Mouse (Mus musculus) hindbrain, embryonic 12.5 days (tissue): ENCODE data around the gene Vac14. TPM values are rescaled to one million over a fixed set of nuclear protein-coding genes. Genes with fewer than 3 reads are reported as not detected.

Source experiments
- ATAC-seq: fragments of 200-750 bp; cut with Nextera tagmentation; 2 replicates; pipeline ENCODE4 v1.8.0; 2017; ENCODE audit warnings: moderate TSS enrichment; ENCODE audit not compliant: low FRiP score
- H3K27ac ChIP-seq: fragments of 300-500 bp; sonication (generic); 2 replicates; pipeline ENCODE4 v1.5.1; 2016; ENCODE audit warnings: mild to moderate bottlenecking
- H3K27me3 ChIP-seq: fragments of 300-500 bp; sonication (generic); 2 replicates; pipeline ENCODE4 v1.6.1; 2016; ENCODE audit warnings: mild to moderate bottlenecking
- H3K36me3 ChIP-seq: fragments of 300-500 bp; sonication (generic); 2 replicates; pipeline ENCODE4 v1.6.1; 2016; ENCODE audit warnings: mild to moderate bottlenecking
- H3K4me1 ChIP-seq: fragments of 300-500 bp; sonication (generic); 2 replicates; pipeline ENCODE4 v1.6.1; 2016
- H3K4me2 ChIP-seq: fragments of 300-500 bp; sonication (generic); replicated peaks from 2 replicates; pipeline ENCODE4 v1.6.1; 2016; ENCODE audit warnings: mild to moderate bottlenecking
- H3K4me3 ChIP-seq: fragments of 300-500 bp; sonication (generic); 2 replicates; pipeline ENCODE4 v1.5.1; 2016; ENCODE audit warnings: mild to moderate bottlenecking
- H3K9ac ChIP-seq: fragments of 300-500 bp; sonication (generic); 2 replicates; pipeline ENCODE4 v1.6.1; 2016; ENCODE audit warnings: mild to moderate bottlenecking, moderate library complexity
- H3K9me3 ChIP-seq: fragments of 300-500 bp; sonication (generic); replicated peaks from 2 replicates; pipeline ENCODE4 v1.6.1; 2016; ENCODE audit warnings: mild to moderate bottlenecking
- WGBS: fragments of 180-500 bp; shearing (Covaris S2); methylation state at CpG from one replicate; pipeline ENCODE4 v1.1.7; 2016; 5-methylcytosine and 5-hydroxymethylcytosine counted together
- polyA plus RNA-seq: library from polyadenylated mRNA; unstranded; fragments of >200 nt; fragmentation: Nextera tagmentation; extraction: Ambion mirVana; gene quantifications from 2 replicates; pipeline ENCODE4 v1.2.1, GENCODE M21; 2016

The Vac14 gene
- polyA plus RNA-seq, 1 experiment from 2014 or later, result 29.7 TPM

- H3K4me1 ChIP-seq, result no peaks in the 10 kb centered on the region
- 91% methylated on average over 6 of the region's 6 CpGs for WGBS
- H3K27ac ChIP-seq, result no peak overlapping the region
- H3K27me3 ChIP-seq, result no peaks in the 10 kb centered on the region
- H3K9ac ChIP-seq, result no peak overlapping the region
- no peak for ATAC-seq
- no peak overlapping the region for H3K4me3 ChIP-seq
- H3K4me2 ChIP-seq, result no peak overlapping the region
- H3K9me3 ChIP-seq, result no peaks in the 10 kb centered on the region
- H3K36me3 ChIP-seq, result no peaks in the 10 kb centered on the region
Observed at GRCm38 (mm10) chr8:110767261-110767660, 148.9 kb downstream of the Vac14 start.

Other genes with a start within 250 kb of the Vac14 start
- 21.6 and 23.3 TPM in 2 replicates for gene Mtss1l, start 102.9 kb downstream of the Vac14 start, polyA plus RNA-seq
- gene Il34, start 187.3 kb downstream of the Vac14 start, polyA plus RNA-seq, result 0.83 and 1.1 TPM in 2 replicates
- 74.9 and 77.1 TPM in 2 replicates for gene Cog4, start 228.0 kb downstream of the Vac14 start, polyA plus RNA-seq
- 163 and 170 TPM in 2 replicates for gene Sf3b3, start 228.2 kb downstream of the Vac14 start, polyA plus RNA-seq